Mouse (Mus musculus) erythroblast, embryonic 14.5 days (primary cell): Measurements from ENCODE around the gene Sdk1.

Source experiments
- GATA1 ChIP-seq: IDR thresholded peaks from 2 replicates; pipeline ENCODE4 v1.6.1; 2012; ENCODE audit warnings: low read length, inconsistent platforms, mixed read lengths
- TAL1 ChIP-seq: IDR thresholded peaks from 3 replicates; pipeline ENCODE4 v1.6.1; 2012; ENCODE audit warnings: low read length, inconsistent platforms, mixed read lengths

GRCm38 (mm10) chr5:142258716-142259115 is 1017.4 kb downstream of the Sdk1 start:
- no peak for TF ChIP-seq TAL1
- no peak for TF ChIP-seq GATA1
